Mouse (Mus musculus) kidney, adult 8-10 months (tissue): ENCODE measurements at regions not wholly inside any gene's neighbourhood (a gene's known extent, or its start where the extent isn't known, plus 50 kb on each side); places are given as distances from the start of the nearest gene placed in this dataset.

ENCODE experiments used
- DNase-seq, 2 experiments: peaks; one replicate each; pipeline ENCODE4 v3.0.0; 2022

DNA sequence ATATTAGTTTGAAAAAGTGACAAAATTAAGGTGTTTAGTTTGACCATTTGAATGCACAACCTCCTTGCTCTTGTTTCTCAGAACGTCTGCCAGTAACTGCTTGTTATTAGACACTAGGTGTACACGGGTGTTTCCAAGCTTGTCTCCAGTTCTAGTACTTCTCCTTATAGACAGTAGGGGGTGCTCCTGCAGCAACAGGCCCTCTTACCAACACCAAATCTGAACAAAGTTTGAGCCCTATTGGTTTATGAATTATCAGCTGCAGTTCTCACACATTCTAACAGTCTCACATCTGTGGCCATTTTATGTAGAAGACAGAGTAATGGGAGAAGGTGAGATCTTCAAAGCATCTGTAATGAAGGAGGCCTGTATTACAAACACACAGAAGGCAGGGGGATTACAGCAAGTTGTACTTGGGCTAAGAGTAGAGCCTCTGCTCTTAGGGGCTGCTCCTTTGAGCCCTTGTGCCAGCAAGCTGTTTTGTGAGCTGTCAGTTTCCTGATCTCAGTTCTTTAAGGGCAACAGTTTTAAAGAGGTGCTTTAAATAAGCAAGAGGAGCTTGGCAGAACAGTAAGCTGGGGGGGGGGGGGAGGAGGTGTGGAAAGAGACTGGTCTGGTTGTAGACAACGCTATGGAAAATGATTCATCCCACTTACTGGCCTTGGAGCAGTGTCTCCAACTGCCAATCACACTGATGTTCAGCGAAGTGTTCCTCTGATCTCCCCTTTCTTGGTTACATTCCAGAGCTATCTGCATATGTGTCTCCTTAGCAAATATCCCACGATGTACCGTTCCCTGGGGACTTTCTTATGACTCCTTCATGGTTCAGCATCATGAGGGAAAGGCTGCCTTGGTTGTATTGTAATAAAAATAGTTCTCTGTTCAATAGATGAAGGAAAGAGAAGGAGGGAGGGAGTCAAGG is 71.3 kb upstream of the Cep162 start:
- DNase-seq: no peak

DNA sequence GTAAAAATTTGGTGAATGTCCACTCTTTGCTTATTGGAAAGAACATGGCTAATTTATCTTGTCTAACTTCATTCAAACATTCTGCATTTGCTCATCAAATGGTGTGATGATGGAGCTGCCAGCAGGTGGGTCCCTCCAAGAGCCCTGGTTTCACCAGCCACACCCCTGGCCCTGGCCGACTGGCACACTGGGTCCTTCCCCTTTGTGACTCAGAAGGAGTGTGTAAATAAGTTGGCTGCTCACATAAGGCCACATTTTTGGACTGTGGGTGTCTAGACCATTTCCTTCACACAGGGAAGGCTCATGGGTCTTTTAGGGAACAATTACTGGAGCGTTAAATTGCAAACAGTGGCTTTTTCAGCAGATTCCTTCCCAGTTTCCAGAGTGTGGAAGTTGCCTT is 68.4 kb upstream of the Cep162 start:
- no peak for DNase-seq

DNA sequence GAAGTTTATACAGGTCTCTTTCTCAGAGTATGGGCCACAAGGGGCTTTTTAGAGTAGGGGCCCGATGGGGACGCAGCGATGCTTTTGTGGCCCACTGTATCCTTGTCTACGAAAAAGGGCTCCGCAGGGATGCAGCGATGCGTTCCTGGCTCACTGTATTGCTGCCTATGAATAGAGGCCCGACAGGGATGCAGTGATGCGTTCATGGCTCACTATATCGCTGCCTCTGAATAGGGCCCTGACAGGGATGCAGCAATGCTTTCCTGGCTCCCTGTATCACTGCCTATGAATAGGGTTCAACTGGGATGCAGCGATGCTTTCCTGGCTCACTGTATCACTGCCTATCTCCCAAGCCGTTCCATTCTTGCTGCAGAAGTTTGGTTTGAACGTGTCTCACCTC is 65.4 kb upstream of the Cep162 start:
- DNase-seq: no peak

DNA sequence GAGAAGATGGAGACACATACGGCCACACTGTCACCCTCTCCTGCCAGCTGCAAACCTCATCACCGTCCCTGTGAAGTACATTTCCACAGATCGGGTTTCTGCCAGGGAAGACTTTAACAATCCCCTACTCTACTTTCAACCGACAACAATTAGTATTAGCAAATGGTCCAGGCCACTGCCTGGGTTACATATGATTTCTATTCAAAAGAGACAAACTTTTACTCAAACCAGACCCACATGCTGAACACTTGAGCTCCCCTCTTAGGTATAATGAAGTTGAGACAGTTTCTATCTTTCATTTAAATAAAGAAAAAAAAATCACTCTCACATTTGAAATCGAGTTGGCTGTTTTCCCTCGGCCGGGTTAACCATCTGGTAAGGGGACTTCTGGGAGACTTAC is 63.4 kb upstream of the Cep162 start:
- DNase-seq: no peak

DNA sequence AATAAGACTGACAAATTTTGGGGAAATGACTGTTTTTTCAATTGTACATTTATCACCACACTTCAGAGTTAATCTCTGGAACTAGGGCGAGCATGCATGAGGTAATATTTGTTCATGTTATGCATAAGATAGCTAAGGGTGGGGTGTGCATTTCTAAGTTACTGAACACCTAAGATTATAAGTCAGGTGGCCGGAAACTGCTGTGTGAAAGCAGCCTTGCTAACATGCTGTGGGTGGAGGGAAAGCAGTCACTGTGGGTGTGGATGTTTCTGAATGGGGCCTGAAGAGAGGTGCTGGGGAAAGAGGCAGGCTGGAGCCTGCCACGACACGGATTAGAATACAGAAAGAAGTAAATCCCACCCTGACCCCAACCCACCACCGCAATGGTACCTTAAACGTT is 54.8 kb upstream of the Cep162 start:
- no peak for DNase-seq
